Mouse (Mus musculus) Patski (cell line): ENCODE measurements around the gene Ebf4. TPM values are rescaled to one million over a fixed set of nuclear protein-coding genes. Genes with fewer than 3 reads are reported as not detected.

ENCODE experiments used
- ATAC-seq: fragments of 100-300 bp; one replicate; pipeline ENCODE4 v1.8.0; 2021
- CTCF ChIA-PET: fragments of 350-600 bp; sonication (Branson Sonifier 250); formaldehyde crosslinking; loops from one replicate; lab custom pipeline; 2022; ENCODE audit warnings: inconsistent platforms; lab: Charles Lee
- POLR2A ChIA-PET: fragments of 350-600 bp; sonication (Branson Sonifier 250); formaldehyde crosslinking; loops from one replicate; lab custom pipeline; 2022; ENCODE audit warnings: antibody characterized with exemption, inconsistent platforms; lab: Charles Lee
- DNase-seq: peaks from one replicate; pipeline ENCODE4 v3.0.0-alpha.2; 2011; ENCODE audit warnings: low read depth, low spot score
- H3K27me3 ChIP-seq: fragments of 371-371 bp; one replicate; pipeline ENCODE4 v1.5.1; 2021
- CTCF ChIP-seq: fragments of 100-300 bp; IDR thresholded peaks from one replicate; pipeline ENCODE4 v1.5.1; 2021
- in situ Hi-C: fragments of 300-500 bp; cut with MboI; formaldehyde crosslinking; loops from 3 replicates; pipeline ENCODE4 v1.11.1; 2018; ENCODE audit warnings: low pct_unique_long_range_greater_than_20kb, mixed read lengths
- polyA plus RNA-seq: library from polyadenylated mRNA; unstranded; gene quantifications from one replicate; pipeline ENCODE4 v1.2.3, GENCODE M21; 2021

Gene Ebf4
- polyA plus RNA-seq: 18.9 TPM

GRCm38 (mm10) chr2:130294936-130295277 lies at the start of gene Ebf4:
Gene Ebf4 (plus strand): TSS chr2:130295169.
- TF ChIP-seq CTCF: no peak
- in situ Hi-C loops: loop anchor here (5.0 kb wide), 1 partner anchor 112 kb away; the partner anchor contains the start of genes 1700020A23Rik, Gm28372 and Tmem239
- no peak for DNase-seq
- ChIA-PET CTCF (no interaction called here), POLR2A (no interaction called here)
- ATAC-seq: peak; percentile 34
- H3K27me3 ChIP-seq: no peaks in the 10 kb centered on the region

DNA sequence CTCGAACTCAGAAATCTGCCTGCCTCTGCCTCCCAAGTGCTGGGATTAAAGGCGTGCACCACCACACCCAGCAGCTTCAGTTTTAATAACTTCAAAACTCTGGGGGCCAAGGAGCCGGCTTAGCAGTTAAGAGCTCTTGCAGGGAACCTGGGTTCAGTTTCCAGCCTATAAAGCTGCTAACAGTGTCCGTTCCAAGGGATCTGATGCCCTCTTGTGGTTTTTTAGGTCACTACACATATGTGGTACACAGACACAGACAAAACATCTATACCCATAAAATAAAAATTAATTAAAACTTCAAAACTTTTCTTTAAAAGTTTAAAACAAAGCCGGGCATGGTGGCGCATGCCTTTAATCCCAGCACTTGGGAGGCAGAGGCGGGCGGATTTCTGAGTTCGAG lies 48.1 kb upstream of the Ebf4 start:
- CTCF ChIA-PET: interaction anchor here (0.9 to 3.1 kb wide), 7 partner anchors 10 to 179 kb away, joined by 3 to 25 read pairs (median 3); no protein-coding TSS in a partner anchor
- ATAC-seq: no peak
- no peak for DNase-seq
- in situ Hi-C loops: loop anchor here (5.0 kb wide), 1 partner anchor 175 kb away; no protein-coding TSS in a partner anchor
- POLR2A ChIA-PET: no interaction called here
- TF ChIP-seq CTCF: peak; percentile 70
- H3K27me3 ChIP-seq: peaks cover 42% of the 10 kb centered on the region

DNA sequence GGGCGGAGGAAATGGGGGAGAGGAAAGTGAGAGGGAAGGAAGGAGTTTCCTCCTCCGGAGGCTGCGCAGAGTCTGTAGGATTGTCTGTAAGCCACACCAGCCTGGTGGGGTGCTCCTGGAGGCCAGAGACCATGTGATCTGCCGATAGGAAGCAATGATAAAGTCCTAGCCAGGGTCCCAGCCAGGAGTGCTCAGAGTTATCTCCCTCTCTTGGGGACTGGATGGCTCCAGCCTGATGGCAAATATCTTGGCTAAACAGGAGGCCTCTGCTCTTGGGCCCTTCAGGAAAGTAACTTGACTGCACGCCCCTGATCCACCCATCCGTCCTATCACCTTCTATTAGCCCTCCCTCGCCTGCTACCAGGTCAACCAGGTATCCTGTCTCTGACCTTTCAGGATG lies 46.7 kb upstream of the Ebf4 start:
- ChIA-PET POLR2A (no interaction called here), CTCF (interaction anchor here (3.1 kb wide), 1 partner anchor 181 kb away, joined by 25 read pairs; no protein-coding TSS in a partner anchor)
- in situ Hi-C loops: loop anchor here (5.0 kb wide), 1 partner anchor 176 kb away; no protein-coding TSS in a partner anchor
- no peak for ATAC-seq
- peaks cover 30% of the 10 kb centered on the region for H3K27me3 ChIP-seq
- no peak for TF ChIP-seq CTCF
- DNase-seq: no peak

DNA sequence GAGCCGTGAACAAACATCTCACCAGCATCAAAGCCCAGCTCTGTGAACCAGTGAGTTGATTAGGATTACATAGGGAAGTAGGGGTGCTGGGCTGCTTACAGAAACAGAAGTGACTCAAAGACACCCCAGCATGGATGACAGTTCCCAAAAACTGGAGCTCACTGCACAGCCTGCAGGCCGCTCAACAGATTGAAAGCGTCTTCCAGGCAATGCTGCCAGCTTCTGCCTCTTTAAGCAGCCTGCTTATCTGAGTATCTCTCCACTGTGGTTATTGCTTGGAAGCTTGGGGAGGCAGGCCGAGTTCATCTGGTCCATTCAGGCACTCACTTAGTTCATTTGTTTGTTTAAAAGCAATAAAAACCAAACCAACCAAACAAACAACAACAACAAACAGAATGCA lies 38.2 kb upstream of the Ebf4 start:
- no peak for TF ChIP-seq CTCF
- in situ Hi-C loops: no loop called here
- H3K27me3 ChIP-seq: peaks cover 26% of the 10 kb centered on the region
- no peak for DNase-seq
- ATAC-seq: no peak
- ChIA-PET POLR2A (interaction anchor here (0.6 kb wide), 1 partner anchor 16 kb away, joined by 3 read pairs; no protein-coding TSS in a partner anchor), CTCF (no interaction called here)

DNA sequence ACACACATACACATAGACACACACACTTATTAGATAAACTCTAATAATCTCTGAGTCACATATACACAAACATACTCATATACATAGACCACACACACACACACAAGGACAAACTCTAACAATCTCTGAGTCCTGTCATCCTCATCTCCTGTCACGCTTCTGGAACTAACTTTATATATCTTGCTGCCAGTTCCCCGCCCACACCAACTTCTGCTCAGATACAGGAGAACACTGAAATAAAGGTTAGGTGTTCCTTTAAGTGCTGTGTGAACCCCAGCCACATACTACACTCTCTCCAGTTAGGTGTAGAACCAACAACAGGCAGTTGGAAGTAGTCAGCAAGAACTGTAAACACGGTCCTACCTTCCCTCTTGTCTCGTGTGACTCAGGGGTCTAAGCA lies 34.1 kb upstream of the Ebf4 start:
- CTCF ChIA-PET: no interaction called here
- no peak for ATAC-seq
- no peak for TF ChIP-seq CTCF
- in situ Hi-C loops: no loop called here
- no peak for DNase-seq
- POLR2A ChIA-PET: no interaction called here
- peaks cover 23% of the 10 kb centered on the region for H3K27me3 ChIP-seq

DNA sequence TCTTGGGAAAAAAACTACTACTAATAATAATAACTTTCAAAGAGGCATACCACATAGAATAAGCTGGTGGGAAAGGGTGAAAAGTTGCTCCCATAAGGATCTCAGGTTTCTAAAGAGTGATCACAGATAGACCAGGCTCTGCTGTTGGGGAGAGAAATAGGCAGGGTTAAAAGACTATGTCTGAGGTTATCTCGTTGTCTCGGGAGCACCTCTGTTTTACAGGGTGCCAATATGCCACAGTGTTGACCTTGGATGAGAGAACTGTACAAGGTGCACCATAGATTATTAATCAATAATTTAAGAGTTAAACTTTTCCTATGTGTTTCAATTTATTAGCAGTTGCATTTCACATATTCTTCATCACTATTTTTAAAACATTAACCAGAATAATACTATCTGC lies 33.1 kb upstream of the Ebf4 start:
- POLR2A ChIA-PET: no interaction called here
- DNase-seq: no peak
- in situ Hi-C loops: no loop called here
- peaks cover 20% of the 10 kb centered on the region for H3K27me3 ChIP-seq
- TF ChIP-seq CTCF: no peak
- ATAC-seq: no peak
- CTCF ChIA-PET: no interaction called here

DNA sequence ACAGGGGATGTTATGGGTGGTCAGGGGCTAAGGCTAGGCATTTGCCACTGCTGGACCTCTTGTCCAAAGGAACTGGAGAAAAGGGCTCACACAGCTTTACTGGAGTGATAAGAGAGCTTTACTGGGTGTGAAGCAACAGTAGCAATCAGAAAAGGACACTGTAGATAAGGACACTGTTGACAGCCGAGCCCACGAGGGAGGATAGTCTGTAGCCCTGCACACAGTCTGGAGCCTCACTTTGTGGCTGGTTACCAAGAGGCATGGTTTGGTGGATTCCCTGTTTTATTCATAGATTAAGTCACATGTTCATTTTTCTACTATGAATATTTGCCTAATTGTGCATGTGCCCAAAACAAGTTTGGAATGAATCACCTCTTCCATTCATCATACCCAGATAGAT lies 32.6 kb upstream of the Ebf4 start:
- H3K27me3 ChIP-seq: peaks cover 15% of the 10 kb centered on the region
- in situ Hi-C loops: no loop called here
- POLR2A ChIA-PET: no interaction called here
- TF ChIP-seq CTCF: no peak
- ATAC-seq: no peak
- CTCF ChIA-PET: no interaction called here
- no peak for DNase-seq

- ChIA-PET POLR2A (no interaction called here), CTCF (interaction anchor here (1.0 kb wide), 1 partner anchor 19 kb away, joined by 3 read pairs; no protein-coding TSS in a partner anchor)
- TF ChIP-seq CTCF: no peak
- in situ Hi-C loops: no loop called here
- no peak for DNase-seq
- H3K27me3 ChIP-seq: no peaks in the 10 kb centered on the region
- ATAC-seq: no peak
Observed at GRCm38 (mm10) chr2:130265520-130265919, 29.4 kb upstream of the Ebf4 start.

- DNase-seq: no peak
- no peaks in the 10 kb centered on the region for H3K27me3 ChIP-seq
- ChIA-PET POLR2A (no interaction called here), CTCF (no interaction called here)
- no peak for ATAC-seq
- no peak for TF ChIP-seq CTCF
- in situ Hi-C loops: no loop called here
Observed at GRCm38 (mm10) chr2:130268074-130268473, 26.9 kb upstream of the Ebf4 start.

GRCm38 (mm10) chr2:130273732-130274131 lies 21.2 kb upstream of the Ebf4 start:
- ATAC-seq (no peak), DNase-seq (no peak)
- TF ChIP-seq CTCF: no peak
- in situ Hi-C loops: no loop called here
- ChIA-PET POLR2A (no interaction called here), CTCF (no interaction called here)
- H3K27me3 ChIP-seq: no peaks in the 10 kb centered on the region

DNA sequence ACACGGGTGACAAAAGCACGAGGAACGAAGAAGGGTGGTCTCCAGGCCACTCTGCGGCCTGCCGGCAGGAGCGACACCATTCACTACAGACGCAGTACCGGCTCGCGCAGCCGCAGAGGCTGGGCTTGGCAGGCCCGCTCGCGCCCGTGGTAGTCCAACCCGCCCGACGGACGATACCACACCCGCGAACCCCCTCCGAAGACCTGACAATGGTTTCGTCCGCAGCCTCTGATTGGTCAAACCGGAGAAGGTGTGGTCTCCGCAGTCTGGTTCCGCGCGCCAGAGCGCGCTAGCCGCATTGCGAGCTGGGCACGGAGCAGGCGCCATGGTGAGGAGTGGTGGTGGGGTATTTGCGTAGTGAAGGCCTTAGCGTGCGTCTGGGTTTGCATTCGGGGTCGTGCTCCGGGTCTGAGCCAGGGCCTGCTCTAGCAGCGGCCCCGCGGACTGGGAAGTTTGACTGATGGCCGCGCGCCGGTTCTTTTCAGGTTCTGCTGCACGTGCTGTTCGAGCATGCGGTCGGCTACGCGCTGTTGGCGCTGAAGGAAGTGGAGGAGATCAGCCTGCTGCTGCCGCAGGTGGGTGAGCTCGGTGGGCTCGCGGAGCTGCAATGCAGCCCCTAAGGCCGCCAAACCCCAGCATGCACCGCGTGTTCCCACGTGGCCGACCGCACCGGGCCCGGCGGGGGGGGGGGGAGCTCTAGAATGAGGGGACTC lies 20.7 kb upstream of the Ebf4 start, which contains the start of gene Nop56:
TSS of gene Nop56 (plus strand) at position 282 of the 713 bp plus-strand sequence.
- TF ChIP-seq CTCF: no peak
- POLR2A ChIA-PET: interaction anchor here (0.6 to 1.4 kb wide), 4 partner anchors 10 to 201 kb away, joined by 3 to 11 read pairs (median 6); partner anchors contain the start of gene Idh3b
- H3K27me3 ChIP-seq: no peaks in the 10 kb centered on the region
- in situ Hi-C loops: no loop called here
- peak; percentile 83 for DNase-seq
- CTCF ChIA-PET: no interaction called here
- ATAC-seq: peak; percentile 96
